Mouse (Mus musculus) embryonic facial prominence, embryonic 13.5 days (tissue): ENCODE results near the gene Gm20911. TPM values are rescaled to one million over a fixed set of nuclear protein-coding genes. Genes with fewer than 3 reads are reported as not detected.
"Not testable (repeated sequence)": the region's sequence is repeated elsewhere in the genome, so short reads cannot be mapped to it uniquely, and the experiment has no call there.

Experiments
- ATAC-seq: fragments of 200-750 bp; cut with Nextera tagmentation; 2 replicates; pipeline ENCODE4 v1.8.0; 2017; ENCODE audit warnings: low read depth; ENCODE audit not compliant: insufficient number of reproducible peaks, insufficient read depth, low FRiP score, low TSS enrichment
- H3K27ac ChIP-seq: fragments of 300-500 bp; sonication (generic); 2 replicates; pipeline ENCODE4 v1.5.1; 2015; ENCODE audit warnings: moderate library complexity, mild to moderate bottlenecking, inconsistent platforms
- H3K27me3 ChIP-seq: fragments of 300-500 bp; sonication (generic); 2 replicates; pipeline ENCODE4 v1.6.1; 2015; ENCODE audit warnings: mild to moderate bottlenecking, inconsistent platforms
- H3K36me3 ChIP-seq: fragments of 300-500 bp; sonication (generic); 2 replicates; pipeline ENCODE4 v1.6.1; 2015; ENCODE audit warnings: mild to moderate bottlenecking, inconsistent platforms
- H3K4me1 ChIP-seq: fragments of 300-500 bp; sonication (generic); 2 replicates; pipeline ENCODE4 v1.6.1; 2015; ENCODE audit warnings: inconsistent platforms
- H3K4me2 ChIP-seq: fragments of 300-500 bp; sonication (generic); 2 replicates; pipeline ENCODE4 v1.6.1; 2015; ENCODE audit warnings: moderate library complexity, mild to moderate bottlenecking, inconsistent platforms
- H3K4me3 ChIP-seq: fragments of 300-500 bp; sonication (generic); 2 replicates; pipeline ENCODE4 v1.5.1; 2015; ENCODE audit warnings: mild to moderate bottlenecking, inconsistent platforms
- H3K9ac ChIP-seq: fragments of 300-500 bp; sonication (generic); 2 replicates; pipeline ENCODE4 v1.6.1; 2015; ENCODE audit warnings: mild to moderate bottlenecking, inconsistent platforms
- H3K9me3 ChIP-seq: fragments of 300-500 bp; sonication (generic); 2 replicates; pipeline ENCODE4 v1.6.1; 2016; ENCODE audit warnings: inconsistent platforms
- WGBS: fragments of 180-500 bp; shearing (Covaris S2); methylation state at CpG from one replicate; pipeline ENCODE4 v1.1.7; 2015; ENCODE audit warnings: mixed read lengths; 5-methylcytosine and 5-hydroxymethylcytosine counted together
- polyA plus RNA-seq: library from polyadenylated mRNA; unstranded; fragments of >200 nt; fragmentation: Nextera tagmentation; extraction: Ambion mirVana; gene quantifications from 2 replicates; pipeline ENCODE4 v1.2.1, GENCODE M21; 2015

The Gm20911 gene
- not detected in 2 replicates for polyA plus RNA-seq

DNA sequence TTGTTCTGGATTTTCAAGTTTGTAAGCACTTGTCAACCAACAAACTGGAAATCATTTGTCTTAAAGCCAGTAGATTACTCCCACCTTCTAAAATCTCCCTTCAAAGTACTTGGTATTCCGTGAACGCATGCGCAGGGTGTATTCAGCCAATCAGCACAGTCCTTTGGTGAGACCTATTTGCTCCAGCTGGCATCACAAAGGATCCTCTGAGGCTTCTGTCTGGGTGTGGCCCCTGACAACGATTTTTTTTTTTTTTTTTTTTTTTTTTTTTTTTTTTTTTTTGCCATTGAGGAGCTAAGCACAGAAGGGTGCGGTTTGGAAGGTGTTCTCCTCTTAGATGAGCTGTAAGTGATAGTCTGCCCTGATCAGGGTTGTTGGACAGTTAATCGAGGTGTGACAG lies at the start of gene Gm20911:
TSS of gene Gm20911 (plus strand) at position 301 of the 400 bp plus-strand sequence.
- not testable (repeated sequence) for H3K4me1 ChIP-seq, H3K27me3 ChIP-seq, H3K4me2 ChIP-seq, H3K4me3 ChIP-seq, H3K27ac ChIP-seq, H3K9me3 ChIP-seq, H3K9ac ChIP-seq, H3K36me3 ChIP-seq, ATAC-seq
- WGBS = no CpG with 5 or more reads among the region's 6 CpGs
